Mouse (Mus musculus): ENCODE measurements around the gene Dpt.

Gene Dpt

GRCm38 (mm10) chr1:164821307-164821706, 24.9 kb downstream of the Dpt start:
- DNase-seq (ENCODE audit: low spot score), result no peak

- no peak for DNase-seq (ENCODE audit: low spot score)
Measured at GRCm38 (mm10) chr1:164821821-164822220, 25.4 kb downstream of the Dpt start.

DNA sequence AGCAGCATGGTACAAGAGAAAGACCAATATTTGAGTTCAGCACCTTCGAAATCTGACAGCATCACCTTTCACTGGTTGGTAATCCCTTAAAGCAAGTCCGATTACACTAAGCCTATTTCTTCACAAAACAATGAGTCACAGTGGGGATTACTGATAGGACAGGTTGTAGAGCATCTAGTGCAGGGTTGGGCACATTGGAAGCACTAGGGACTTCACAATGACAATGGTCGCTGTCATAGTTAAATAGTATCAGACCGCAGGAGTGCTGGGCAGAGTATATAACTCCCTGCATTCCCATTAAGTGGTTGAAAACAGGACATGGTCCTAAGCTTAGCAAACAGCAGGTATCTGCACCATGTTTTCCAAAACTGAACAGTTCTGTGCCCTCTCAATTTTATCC, 25.8 kb downstream of the Dpt start:
- DNase-seq (ENCODE audit: low spot score), result no peak

GRCm38 (mm10) chr1:164824896-164825295, 28.5 kb downstream of the Dpt start:
- no peak for DNase-seq (ENCODE audit: low spot score)

DNA sequence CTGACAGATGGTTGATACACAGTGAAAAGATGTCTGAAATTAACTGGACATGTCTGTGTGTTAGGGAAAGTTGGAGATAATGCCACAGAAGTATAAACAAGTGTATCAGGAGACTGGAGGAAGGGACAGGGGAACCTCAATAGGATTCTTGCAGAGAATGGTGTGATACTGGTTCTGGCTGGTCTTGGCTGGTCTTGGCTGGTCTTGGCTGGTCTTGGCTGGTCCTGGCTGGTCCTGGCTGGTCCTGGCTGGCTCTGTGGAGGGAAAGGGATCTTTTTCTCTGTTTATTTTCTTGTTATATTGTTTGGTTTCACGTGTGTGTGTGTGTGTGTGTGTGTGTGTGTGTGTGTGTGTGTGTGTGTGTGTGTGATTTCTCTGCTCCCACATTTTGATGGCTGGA, 33.4 kb downstream of the Dpt start:
- no peak for DNase-seq (ENCODE audit: low spot score)

GRCm38 (mm10) chr1:164832459-164832858, 36.0 kb downstream of the Dpt start:
- no peak for DNase-seq (ENCODE audit: low spot score)

GRCm38 (mm10) chr1:164848616-164849265, 52.3 kb downstream of the Dpt start:
- no peak for DNase-seq (ENCODE audit: low spot score)

GRCm38 (mm10) chr1:164855700-164856099, 59.3 kb downstream of the Dpt start:
- peak; percentile 71 for DNase-seq (ENCODE audit: low spot score)

- DNase-seq (ENCODE audit: low spot score), result no peak
Measured at GRCm38 (mm10) chr1:164859952-164860351, 63.5 kb downstream of the Dpt start.

DNA sequence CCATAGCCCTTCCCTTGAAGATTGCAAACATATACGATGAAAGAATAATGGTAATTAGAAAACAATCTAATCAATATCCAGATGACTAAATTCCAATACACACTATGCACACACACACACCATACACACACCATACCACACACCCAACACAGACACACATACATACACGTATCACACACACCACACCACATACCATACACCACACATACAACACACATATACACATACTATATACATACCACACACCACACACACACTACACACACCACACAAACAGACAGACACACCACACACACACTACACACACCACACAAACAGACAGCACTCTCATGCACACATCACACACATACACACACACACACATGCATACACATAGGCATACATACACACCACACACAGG, 64.3 kb downstream of the Dpt start:
- no peak for DNase-seq (ENCODE audit: low spot score)

GRCm38 (mm10) chr1:164861501-164861900, 65.1 kb downstream of the Dpt start:
- no peak for DNase-seq (ENCODE audit: low spot score)

DNA sequence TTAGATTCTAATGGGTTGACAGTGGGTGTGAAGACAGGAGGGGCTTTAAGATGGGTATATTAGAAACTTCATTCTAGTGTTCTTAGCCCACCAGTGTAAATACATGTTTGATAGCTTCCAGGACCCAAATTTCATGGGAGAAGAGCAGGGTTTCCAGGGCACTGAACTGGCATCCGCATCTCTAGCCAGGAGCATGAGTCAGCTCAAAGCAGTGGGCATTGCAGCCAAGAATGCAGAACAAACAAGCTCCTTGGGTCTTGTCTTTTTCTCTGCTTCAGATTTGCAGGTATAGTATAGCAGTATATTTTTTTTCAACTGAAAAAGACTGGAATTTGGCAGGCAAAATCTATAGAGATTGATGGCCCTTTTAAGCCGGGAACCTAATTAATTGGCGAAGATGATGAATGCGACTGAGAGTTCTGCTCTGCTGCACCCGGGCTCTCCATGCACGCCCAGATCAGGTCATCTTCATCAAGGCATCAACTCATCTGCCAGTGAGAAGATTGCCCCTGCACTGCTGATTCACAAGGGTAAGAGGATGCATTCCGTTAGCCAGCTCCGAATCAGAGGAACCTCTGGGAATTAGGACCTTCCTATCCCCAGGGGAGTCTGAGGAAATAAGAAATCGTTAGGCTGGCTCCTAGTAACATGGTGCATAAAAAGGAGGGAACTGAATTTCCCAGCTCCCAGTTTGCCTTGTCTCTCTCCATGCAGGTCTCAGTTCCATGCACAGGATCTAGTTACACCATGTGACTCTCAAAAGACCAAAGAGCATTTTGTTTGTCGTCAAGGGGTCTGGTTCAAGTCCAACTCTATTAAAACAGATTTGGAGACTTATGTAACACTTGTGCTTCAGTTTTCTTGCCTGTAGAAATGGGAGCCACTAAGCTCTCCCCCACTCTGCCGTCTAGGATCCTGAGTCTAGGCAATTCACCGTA, 66.8 kb downstream of the Dpt start:
- no peak for DNase-seq (ENCODE audit: low spot score)

- no peak for DNase-seq (ENCODE audit: low spot score)
Measured at GRCm38 (mm10) chr1:164864666-164865065, 68.2 kb downstream of the Dpt start.

GRCm38 (mm10) chr1:164870694-164871093, 74.2 kb downstream of the Dpt start:
- DNase-seq (ENCODE audit: low spot score), result peak; percentile 63

All from testis, postnatal 10 days (tissue).